Mouse (Mus musculus) thymus, postnatal 4 days (tissue): ENCODE data around the gene Wnt11.
A peak's percentile ranks its signal among the peaks of the same experiment; 100 is the strongest.

Source experiments
- DNase-seq: peaks from one replicate; pipeline ENCODE4 v3.0.0; 2021

Wnt11 gene

DNA sequence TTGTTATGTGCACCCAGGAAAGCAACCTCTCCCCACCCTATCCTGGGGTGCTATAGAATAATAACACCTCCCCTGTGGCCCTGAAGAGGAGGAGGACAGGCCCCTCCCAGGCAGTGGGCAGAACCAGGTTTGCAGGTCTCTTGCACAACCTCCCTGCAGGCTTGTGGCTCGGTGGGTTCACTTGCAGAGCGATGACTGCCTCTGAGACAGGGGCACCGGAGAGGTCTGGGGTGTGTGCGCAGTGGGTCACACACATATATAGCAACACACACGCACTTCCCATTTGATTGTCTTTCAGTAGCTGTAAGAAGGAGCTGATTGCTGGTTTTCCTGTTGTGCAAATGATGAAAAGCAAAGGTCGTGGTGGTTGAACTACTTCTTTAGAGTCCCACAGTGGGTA lies 3.6 kb upstream of the Wnt11 start:
- no peak for DNase-seq

DNA sequence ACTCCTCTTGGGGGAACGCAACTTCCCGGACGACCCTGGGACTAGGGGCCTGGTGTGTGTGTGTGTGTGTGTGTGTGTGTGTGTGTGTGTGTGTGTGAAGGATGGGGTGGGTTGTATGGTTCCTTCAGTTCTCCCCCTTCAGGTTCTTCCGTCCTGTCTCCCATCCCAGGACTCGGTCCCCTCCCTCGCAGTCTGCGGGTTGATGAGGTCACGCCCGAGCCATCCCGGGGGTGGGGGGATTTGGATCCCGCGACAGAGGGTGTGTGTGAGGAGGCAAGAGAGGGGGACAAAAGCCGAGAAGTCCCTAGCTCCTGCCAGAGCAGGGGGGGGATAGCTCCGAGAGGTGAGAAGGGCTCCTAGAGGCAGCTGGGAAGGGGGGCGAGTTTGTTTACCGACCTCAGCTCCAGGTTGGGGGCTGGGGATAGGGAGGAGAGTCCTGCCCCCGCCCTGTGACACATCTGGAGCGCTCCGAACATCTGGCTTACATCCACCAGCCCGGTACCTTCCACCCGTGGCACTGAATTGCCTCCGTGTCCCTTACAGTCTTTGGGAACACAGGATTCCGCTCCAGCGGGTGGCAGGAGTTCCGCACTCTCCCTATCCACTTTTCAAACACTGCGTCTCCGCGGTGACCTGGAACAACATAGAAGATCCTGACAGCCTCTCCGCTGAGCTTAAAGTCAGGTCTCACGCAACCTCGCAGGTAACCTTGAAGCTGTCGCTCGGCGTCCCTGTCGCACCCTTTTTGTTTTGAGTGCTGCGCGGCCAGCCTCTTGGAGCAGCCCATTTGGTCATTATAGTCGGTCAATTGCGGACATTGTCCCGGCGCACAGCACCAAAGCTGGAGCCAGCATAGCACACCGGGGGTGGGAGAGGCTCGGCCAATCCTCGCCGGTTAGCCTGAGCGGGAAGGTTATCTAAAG lies 868 bp downstream of the Wnt11 start:
- peak; percentile 26 for DNase-seq

DNA sequence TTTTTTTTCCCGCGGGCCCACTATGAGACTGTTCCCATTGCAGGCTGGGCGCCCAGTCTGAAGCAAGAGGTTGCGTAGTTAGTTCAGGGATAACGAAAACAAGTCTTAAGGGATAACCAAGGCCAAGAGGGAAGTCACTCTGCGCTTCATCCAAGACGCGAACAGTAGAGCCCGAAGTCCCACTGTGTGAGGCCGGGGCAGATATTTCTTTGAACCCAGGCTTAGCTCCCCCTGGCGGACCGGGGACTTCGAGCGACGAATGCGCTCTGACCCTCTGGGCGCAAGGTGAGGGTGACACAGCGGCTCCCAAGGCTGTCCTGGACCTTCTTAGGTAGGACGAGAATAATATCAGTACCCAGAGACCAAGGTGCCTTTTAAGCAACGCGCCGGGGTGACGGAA lies 1.7 kb downstream of the Wnt11 start:
- peak; percentile 92 for DNase-seq

DNA sequence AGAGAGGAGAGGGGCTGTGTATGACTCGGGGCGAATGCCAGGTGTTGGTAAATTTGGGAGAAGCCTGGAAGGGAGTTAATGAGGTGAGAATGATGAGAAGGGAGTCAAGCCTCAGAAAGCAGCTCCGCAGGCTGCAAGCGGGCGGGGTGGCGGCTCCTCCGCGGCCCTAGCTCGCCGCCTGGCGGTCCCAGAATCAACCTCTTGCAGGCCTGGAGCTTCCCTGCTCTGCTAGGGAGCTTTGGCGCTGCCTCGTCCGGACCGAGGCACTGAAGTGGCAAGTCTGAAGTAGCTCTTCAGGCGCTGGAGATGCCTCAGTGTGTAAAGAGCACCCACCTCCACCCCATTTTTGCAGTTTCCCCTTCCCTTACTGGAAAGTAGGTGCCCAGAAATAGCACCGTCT lies 3.0 kb downstream of the Wnt11 start:
- peak; percentile 86 for DNase-seq

DNA sequence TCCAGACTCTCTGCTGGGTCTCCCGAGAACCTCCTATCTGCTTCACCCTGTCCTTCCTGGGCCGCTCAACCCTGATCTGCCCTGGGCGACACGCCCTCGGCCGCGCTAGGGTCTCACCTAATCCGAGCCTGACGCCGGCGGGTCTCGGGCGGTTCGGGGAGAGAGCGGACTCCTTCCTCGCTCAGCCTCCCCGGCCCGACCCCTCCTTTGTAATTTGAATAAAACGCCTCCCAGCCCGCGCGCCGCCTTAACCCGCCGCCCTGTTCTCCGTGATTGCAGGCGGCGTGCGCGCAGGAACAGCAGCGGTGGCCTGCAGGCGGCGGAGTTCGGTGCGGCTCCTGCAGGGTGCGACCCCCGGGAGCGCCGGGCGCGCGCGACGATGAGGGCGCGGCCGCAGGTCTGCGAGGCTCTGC lies 3.8 kb downstream of the Wnt11 start:
- peak; percentile 82 for DNase-seq

DNA sequence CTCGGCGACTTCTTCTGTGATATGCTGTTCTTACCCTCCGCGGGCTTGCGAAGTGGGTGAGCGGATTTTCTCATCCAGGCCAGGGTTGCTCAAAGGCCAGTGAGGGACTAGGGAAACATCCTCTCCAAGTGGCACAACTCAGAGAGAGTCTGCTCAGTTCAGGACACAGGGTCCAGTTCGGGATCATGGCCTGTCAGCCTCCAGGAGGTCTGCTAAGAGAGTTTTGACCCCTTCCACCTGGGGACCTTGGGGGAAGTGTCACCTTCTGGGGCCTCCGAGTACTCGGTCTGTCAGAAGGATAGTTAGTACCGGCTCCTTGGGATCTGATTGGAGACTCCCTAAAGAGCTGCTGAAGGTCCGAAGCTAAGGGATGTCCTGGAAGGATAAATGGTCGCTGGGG lies 4.4 kb downstream of the Wnt11 start:
- no peak for DNase-seq

DNA sequence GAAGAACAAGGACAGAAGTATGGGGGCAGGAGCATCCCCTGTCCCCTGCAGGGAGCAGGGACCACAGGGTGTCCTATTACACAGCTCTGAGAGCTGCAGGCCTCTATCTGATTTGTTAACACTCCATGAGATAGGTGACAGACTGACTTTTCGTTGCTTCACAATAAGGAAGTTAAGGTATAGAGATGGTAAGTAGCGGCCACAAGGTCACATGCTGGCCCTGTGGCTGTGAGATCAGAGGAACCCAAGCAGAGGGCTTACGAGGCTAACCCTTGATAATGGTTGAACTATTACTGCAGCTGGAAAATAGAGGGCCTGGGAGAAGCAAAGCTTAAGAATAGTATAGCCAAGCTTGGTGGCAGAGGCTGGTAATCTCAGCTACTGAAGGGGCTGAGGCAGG lies 5.9 kb downstream of the Wnt11 start:
- no peak for DNase-seq

DNA sequence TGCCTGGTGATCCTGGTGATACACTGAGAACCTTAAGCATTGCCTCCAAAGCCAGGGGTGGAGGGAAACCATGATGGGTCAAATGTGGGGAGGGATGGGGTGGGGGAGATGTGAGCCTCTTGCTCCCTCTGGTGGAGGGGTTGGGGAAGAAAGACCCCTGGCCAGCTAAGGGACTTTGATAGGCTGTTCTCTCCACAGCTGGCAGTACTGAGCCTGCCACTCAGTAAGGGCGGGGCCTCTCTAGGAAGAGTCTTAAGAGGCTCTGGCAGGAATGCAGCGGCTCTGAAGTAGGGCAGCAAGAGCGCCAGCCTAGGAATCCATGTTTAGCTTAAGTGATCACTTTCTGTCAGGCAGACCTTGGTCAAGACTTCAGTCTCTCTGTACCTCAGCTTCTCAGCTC lies 6.9 kb downstream of the Wnt11 start:
- DNase-seq: peak; percentile 41

DNA sequence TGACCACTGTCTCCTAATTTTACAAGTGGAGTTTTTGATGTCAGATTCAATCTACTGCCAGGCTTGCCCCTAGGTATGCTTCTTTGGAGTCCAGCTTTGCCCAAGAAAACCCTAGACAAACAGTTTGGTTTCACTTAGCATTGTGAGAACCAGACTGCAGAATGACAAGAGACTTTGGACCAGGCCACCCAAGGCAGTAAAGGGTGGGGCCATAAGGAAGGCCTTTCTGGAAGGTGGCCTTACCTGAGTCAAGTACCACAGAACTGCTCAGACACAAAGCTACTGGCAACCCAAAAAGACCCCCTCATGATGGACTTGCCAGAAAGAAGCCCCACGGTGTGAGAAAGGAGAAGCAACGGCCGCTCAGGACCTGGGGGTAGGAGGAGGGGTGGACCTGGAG lies 8.1 kb downstream of the Wnt11 start:
- no peak for DNase-seq

DNA sequence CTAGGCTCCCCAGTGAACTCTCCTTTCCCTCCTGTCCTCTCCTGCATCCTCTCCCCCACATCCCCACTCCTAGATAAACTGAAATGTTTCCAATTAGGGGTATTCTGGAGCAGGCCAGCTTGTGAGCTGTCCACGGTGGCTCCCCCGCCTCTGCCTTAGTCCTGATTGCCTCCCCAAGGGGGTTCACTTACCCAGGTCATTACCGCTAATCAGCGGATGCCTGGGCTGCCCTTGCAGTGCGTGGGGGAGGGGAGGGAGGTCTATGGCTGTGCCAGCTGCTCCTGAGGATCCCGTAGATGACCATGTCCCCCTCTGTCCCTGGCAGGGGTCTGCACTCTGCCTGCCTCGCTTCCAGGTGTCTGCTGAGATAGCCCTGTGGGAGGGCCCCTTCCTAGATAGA lies 8.7 kb downstream of the Wnt11 start:
- DNase-seq: no peak

DNA sequence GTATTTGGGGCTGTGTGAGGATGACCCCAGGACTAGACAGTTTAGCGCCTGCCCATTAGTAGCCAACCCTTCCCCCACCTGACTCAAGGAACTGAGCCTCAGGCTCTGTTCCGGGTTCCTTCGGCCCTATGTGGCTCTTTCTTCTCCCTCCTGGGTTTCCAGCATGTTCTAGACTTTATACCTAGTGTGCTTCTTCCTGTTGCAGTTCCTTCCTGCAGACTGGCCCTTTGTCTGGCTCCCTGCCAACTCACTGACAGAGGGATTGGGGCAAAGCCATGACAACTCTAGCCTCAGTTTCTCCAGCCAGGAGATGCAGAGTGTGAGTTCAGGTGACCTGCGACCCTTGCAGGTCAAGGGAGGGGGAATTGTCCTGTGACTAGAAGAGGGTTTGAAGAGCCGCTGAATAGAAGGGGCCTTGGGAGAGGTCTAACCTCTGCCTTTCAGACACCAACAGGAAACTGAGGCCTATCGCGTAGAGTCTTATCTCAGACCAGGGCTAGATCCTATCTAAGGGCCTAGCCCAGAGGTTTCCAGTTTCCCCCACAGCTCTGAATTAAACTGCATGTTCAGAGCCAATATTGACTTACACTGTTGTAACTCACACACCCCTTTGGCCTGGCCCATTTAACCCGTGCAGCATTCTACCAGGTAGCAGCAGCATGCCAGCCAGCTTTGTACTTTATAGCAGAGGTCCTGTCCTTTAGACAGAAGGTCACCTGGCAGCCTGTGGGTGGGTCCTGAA lies 14.2 kb downstream of the Wnt11 start:
- no peak for DNase-seq

DNA sequence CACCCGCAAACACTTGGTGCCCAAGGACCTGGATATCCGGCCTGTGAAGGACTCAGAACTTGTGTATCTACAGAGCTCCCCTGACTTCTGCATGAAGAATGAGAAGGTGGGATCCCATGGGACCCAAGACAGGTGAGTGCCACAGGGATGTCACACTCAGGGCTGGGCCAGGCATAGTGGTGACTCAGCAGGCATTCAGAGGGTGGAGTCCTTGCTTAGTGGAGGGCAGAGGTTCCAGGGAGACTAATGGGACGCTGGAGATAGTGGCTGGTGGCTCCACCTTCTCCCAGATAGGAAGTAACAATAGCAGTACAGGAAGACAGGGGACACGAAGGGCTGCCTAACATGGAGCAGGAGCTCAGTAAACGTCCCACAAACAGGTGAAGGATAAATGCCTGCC lies 15.5 kb downstream of the Wnt11 start:
- DNase-seq: no peak

DNA sequence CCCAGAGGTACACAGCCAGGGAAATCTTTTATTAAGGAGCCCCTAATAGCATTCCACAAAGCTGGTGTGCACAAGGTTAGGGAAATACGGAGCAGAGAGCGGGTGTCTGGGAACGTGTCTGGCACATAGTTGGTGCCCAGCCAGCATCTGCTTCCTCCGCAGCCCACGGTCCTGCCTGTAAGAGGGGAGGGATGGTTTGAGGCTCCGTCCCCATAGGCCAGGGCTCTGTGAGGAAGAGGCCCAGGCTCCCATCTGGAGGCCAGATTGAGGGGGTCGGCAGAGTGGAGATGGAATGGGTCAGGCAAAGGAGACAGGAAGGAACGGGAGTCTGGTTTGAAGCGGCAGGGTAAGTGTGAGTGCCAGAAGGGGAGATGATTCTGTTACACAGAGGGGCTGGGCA lies 16.3 kb downstream of the Wnt11 start:
- no peak for DNase-seq

DNA sequence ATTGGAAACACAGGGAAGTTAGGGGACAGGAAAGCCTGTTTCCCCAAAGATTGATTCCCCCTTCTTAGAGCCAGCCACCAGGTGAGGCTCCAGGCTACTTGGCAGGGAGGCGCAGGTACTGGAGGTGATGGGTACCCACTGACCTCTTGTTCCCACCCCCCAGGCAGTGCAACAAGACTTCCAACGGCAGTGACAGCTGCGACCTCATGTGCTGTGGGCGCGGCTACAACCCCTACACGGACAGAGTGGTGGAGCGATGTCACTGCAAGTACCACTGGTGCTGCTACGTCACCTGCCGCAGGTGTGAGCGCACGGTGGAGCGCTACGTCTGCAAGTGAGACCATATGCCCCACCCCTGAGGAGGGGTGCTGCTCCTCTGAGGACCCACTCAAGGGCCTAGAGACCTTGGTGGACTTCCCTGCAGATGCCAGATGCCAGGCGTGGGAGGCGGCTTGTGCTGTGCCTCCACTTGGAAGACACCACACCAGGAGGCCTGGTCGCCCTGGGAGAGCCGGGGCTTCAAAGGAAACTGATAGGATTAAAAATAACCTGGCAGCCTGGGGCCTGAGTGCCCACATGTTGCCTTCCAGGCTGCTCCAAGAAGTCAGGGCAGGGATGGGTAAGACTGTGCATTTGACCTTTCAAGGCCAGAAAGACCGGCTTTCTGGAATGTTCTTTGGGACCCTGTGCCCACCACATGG lies 18.2 kb downstream of the Wnt11 start:
- DNase-seq: no peak

DNA sequence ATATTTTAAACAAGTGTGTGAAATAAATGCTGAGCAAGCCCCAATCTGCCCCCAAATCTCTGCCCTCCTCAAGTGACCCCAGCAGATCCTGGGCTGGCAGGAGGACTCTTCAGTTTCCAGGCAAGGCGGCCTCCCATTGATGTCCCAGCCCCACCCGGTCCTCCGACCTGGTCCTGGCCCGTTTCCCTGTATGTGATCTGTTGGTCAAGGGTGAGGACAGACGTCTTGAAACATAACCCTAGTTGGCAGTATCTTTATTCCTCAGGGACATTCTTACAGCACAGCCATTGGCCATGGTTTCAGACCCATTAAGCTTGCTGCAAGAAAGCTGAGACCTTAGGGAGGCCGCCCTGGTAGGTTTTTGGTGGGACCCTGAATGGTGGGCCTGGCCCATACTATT lies 18.9 kb downstream of the Wnt11 start:
- DNase-seq: no peak

DNA sequence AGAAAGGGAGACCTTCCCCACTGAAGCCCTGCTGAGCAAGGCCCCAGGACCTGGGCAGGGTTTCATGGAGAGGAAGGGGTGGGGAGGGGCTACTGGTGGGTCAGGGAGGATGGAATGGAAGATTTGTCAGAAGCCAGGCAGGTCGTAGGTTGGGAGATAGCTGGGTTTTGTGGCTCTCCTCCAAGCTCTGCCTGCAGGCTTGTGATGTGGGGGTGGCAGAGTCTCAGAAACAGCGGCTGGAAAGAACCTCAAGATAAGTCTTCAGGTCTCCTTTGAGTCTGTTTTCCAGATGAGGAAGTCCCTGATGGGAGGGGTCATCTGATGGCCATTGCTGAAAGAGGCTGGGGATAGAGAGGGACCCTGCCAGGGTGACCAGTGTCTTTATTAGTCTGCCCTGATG lies 20.5 kb downstream of the Wnt11 start:
- DNase-seq: no peak

DNA sequence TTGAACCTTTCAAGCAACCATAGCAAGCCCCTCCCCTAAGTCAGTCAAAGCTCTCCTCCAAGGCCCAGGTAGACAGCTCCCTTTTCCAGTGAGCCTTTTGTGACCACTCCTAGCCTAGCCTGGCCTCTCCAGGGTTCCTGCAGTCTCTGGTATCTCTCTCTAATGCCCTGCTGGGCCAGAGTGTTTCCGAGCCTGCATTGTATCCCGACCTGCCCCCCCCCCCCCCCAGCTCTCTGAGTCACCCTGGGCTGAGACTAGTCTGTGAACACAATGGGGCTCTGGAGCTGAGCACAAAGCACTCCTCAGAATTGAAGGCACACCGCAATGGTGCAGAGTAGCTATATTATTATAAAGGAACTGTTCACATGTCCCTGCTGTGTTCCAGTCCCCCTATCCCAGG lies 21.2 kb downstream of the Wnt11 start:
- DNase-seq: no peak

DNA sequence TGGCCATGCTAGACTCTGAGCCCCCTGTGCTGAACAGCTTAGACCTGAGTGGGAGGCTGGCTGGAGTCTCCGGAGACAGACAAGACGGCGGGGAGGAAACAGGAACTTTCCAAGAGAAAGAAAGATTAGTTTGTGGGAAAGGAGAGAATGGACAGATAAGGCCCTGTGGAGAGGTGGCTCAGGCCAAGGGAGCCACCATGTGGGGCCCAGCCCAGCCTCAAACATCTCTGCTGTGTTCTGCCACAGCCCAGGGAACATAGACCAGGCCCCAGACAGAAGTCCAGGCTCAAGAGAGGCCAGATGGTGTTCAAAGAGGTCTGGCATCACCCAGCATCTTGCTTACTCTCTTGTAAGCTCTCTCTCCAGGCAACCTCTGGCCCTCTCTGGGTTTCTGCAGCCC lies 22.2 kb downstream of the Wnt11 start:
- DNase-seq: no peak

DNA sequence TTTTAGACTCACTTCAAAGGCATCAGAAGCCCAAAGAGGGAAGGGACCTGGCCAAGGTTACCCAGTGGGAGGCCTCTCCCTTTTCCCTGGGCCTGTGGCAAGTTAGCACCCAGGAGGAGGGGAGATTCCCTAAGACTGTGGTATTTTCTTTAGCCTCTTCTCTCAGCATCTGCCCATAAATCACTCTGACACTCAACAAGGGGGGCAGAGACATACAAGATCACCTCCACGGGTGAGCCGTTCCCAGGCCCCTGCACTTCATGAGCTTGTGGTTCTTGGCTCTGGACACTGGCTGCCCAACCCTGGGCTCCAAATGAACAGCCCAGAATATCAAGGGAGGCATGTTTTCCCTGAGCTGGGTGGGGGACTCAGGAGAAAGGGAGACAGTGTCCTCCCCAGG lies 26.1 kb downstream of the Wnt11 start:
- no peak for DNase-seq

DNA sequence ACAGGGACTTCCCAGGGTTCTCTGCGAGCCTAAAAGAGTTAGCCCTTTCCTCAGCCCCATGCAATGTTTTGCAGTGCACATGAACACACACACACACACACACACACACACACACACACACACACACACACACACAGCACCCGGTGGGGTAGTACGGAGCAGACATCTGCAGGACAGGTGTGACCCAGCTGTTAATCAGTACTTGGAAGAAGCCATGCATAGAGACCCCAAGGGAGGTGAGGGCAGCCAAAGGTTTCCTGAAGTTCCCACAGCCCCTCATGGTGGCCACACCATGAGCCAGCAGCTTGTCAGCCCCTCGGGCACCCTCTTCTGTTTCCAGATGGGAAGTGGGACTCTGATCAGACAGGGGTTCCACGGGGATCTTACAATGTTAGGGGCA lies 28.1 kb downstream of the Wnt11 start:
- DNase-seq: no peak

DNA sequence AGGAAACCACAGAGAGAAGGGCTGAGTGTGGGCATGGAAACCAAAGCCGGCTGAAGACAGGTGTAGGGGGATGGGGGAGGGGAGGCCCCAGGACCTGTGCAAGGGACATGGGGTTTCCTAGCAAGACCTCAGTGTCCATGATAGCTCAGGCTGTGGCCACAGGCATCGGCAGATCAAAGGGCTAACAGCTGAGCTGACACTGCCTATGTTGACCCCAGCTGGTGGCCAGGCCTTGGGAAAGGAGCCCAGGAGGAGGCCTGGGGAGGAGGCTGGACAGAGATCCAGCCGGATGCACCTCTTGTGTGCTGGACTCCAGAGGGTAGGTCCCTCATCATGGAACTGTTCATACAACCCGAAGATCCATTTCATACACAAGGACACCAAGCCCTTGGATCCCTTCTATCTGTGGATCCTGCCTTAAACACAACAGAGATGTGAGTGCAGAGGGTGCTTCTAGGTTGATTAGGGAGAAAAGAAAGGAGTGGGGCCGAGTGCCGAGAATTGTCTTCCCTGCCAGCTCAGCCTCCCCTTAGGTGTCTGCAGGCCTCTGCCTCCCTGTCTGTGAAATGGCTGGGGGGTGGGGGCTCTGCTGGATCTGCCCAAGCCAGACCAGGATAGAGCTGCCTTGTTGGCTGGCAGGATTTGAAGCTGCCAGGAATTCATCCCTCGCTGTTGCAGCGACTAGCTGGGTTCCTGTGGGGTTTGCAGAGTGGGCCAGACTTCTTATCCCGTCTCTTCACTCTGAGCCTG lies 29.2 kb downstream of the Wnt11 start:
- DNase-seq: no peak

DNA sequence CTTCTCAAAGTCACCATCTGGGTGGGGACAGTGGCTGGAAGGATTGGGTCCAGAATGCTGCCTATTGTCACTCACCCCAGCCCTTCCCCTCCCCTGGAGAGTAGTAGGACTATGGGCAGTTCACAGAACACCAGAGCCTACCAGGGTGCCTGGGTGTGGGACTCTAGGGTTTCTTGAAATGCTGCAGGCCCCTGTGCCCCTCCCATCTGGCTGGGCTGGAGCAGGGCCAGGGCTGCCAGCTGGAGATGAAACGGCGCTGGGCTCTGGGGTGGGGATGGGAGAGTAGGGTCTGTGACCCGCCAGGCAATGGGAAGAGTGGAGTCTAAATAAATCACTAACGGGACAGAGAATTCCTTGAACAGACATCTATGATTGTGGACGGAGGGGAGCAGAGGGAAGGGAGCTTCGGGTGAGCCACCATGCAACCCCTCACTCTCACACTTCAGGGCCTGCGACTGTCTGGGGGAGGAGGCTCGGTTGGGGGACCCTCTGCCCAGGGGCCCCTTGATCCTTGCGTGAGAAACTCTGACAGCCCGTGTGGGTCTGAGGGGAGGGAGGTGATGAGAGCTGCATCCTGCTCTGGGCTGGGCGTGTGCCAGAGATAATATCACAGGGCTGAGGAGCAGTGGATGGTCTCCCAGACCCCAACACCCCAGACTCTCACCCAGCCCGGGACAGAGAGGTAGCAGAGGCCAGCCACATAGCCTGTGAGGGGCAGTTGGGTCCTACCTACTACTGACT lies 32.3 kb downstream of the Wnt11 start:
- DNase-seq: no peak
